Mouse (Mus musculus) kidney, postnatal 25 days (tissue): ENCODE measurements around the gene Herc3.

Source experiments
- DNase-seq, 2 experiments: peaks; one replicate each; pipeline ENCODE4 v3.0.0; 2021; ENCODE audit warnings: mixed read lengths in 2 of 2

Herc3 gene

GRCm38 (mm10) chr6:58922511-58922910, 91.2 kb downstream of the Herc3 start:
- no peak for DNase-seq

- peak; percentile 58 to 86 for DNase-seq
These were observed 96.6 kb downstream of the Herc3 start for GRCm38 (mm10) chr6:58927881-58928280.

GRCm38 (mm10) chr6:58929911-58930431, 98.7 kb downstream of the Herc3 start:
- peak; percentile 18 to 60 for DNase-seq

GRCm38 (mm10) chr6:58931149-58931548, 99.9 kb downstream of the Herc3 start:
- DNase-seq = no peak

GRCm38 (mm10) chr6:58932515-58933188, 101.4 kb downstream of the Herc3 start:
- no peak for DNase-seq

GRCm38 (mm10) chr6:58933189-58933913, 102.1 kb downstream of the Herc3 start:
- no peak for DNase-seq

GRCm38 (mm10) chr6:58934144-58934543, 102.9 kb downstream of the Herc3 start:
- DNase-seq = no peak

GRCm38 (mm10) chr6:58937726-58938125, 106.5 kb downstream of the Herc3 start:
- DNase-seq = no peak

- no peak for DNase-seq
These were observed 111.0 kb downstream of the Herc3 start for GRCm38 (mm10) chr6:58942276-58942675.

GRCm38 (mm10) chr6:58943958-58944357, 112.7 kb downstream of the Herc3 start:
- no peak for DNase-seq

GRCm38 (mm10) chr6:58946246-58946645, 115.0 kb downstream of the Herc3 start:
- no peak for DNase-seq

GRCm38 (mm10) chr6:58946840-58947239, 115.6 kb downstream of the Herc3 start:
- DNase-seq = no peak

GRCm38 (mm10) chr6:58950410-58950809, 119.1 kb downstream of the Herc3 start:
- peak in 1 of 2 experiments; percentile 46 for DNase-seq

GRCm38 (mm10) chr6:58951128-58951992, 120.1 kb downstream of the Herc3 start:
- DNase-seq = peak; percentile 59 to 67

GRCm38 (mm10) chr6:58960523-58960922, 129.3 kb downstream of the Herc3 start:
- DNase-seq = no peak

GRCm38 (mm10) chr6:58962691-58963090, 131.4 kb downstream of the Herc3 start:
- no peak for DNase-seq

- DNase-seq = no peak
These were observed 132.8 kb downstream of the Herc3 start for GRCm38 (mm10) chr6:58964091-58964490.

- no peak for DNase-seq
These were observed 133.3 kb downstream of the Herc3 start for GRCm38 (mm10) chr6:58964565-58964964.

GRCm38 (mm10) chr6:58965071-58965831, 134.0 kb downstream of the Herc3 start:
- no peak for DNase-seq

- DNase-seq = peak; percentile 76 to 87
These were observed 137.0 kb downstream of the Herc3 start for GRCm38 (mm10) chr6:58968272-58968671.
